Mouse (Mus musculus) bone marrow macrophage, adult 2 months (primary cell): ENCODE results near the gene Cxcl3.

Source experiments
- CTCF ChIP-seq: IDR thresholded peaks from 2 replicates; pipeline ENCODE4 v1.5.1; 2012; ENCODE audit warnings: low read depth, mild to moderate bottlenecking, low read length, moderate library complexity
- POLR2A ChIP-seq: IDR thresholded peaks from 2 replicates; pipeline ENCODE4 v1.6.1; 2012; ENCODE audit warnings: mild to moderate bottlenecking, low read depth, low read length, borderline replicate concordance

- TF ChIP-seq POLR2A: no peak
- TF ChIP-seq CTCF: no peak
Measured at GRCm38 (mm10) chr5:90783697-90784096, 2.2 kb upstream of the Cxcl3 start.
